Mouse (Mus musculus): ENCODE measurements around the gene Olfr935.

Gene Olfr935

GRCm38 (mm10) chr9:38999583-38999982 lies at the start of gene Olfr935:
Gene Olfr935, minus strand, starts transcription at chr9:38999683.
- DNase-seq (ENCODE audit: low read depth): no peak

GRCm38 (mm10) chr9:39023277-39023676 lies 23.8 kb upstream of the Olfr935 start, which contains the start of gene Olfr146:
Gene Olfr146, minus strand, starts transcription at chr9:39023377.
- DNase-seq (ENCODE audit: low read depth): no peak

GRCm38 (mm10) chr9:38988215-38988614 lies 11.3 kb downstream of the Olfr935 start, which contains the start of gene Olfr934:
Gene Olfr934, minus strand, starts transcription at chr9:38988315.
- no peak for DNase-seq (ENCODE audit: low read depth)

- no peak for DNase-seq (ENCODE audit: low read depth)
These were observed 27.5 kb downstream of the Olfr935 start, which contains the start of gene Olfr933 for GRCm38 (mm10) chr9:38972013-38972412. Gene Olfr933, plus strand, starts transcription at chr9:38972313.

- DNase-seq (ENCODE audit: low read depth): peak; percentile 55
These were observed 45.4 kb downstream of the Olfr935 start for GRCm38 (mm10) chr9:38954124-38954416.

GRCm38 (mm10) chr9:38953401-38954123 lies 45.9 kb downstream of the Olfr935 start:
- peak; percentile 34 for DNase-seq (ENCODE audit: low read depth)

Measured in NIH3T3 (cell line).